Mouse (Mus musculus) CH12.LX (cell line): ENCODE results near the gene Gm44503.

Source experiments
- CHD1 ChIP-seq: IDR thresholded peaks from 2 replicates; pipeline ENCODE4 v1.6.1; 2012; ENCODE audit warnings: low read depth, low read length, improper control_type of control experiment, inconsistent platforms
- CTCF ChIP-seq, 2 experiments: IDR thresholded peaks in 1 of 2; conservative IDR thresholded peaks in 1 of 2; 2 replicates each; pipeline ENCODE4 v1.5.1; 2011 to 2012; ENCODE audit warnings: low read depth in 2 of 2, low read length in 2 of 2, improper control_type of control experiment in 1 of 2, inconsistent platforms in 1 of 2, mild to moderate bottlenecking in 1 of 2, moderate library complexity in 1 of 2
- ELF1 ChIP-seq: IDR thresholded peaks from 2 replicates; pipeline ENCODE4 v1.6.1; 2014; ENCODE audit warnings: low read depth, mild to moderate bottlenecking, inconsistent platforms, low read length, improper control_type of control experiment
- EP300 ChIP-seq: IDR thresholded peaks from 2 replicates; pipeline ENCODE4 v1.6.1; 2011; ENCODE audit warnings: low read length, improper control_type of control experiment
- HCFC1 ChIP-seq: IDR thresholded peaks from 2 replicates; pipeline ENCODE4 v1.6.1; 2012; ENCODE audit warnings: low read depth, mild to moderate bottlenecking, inconsistent platforms, low read length, improper control_type of control experiment
- IRF4 ChIP-seq: IDR thresholded peaks from 2 replicates; pipeline ENCODE4 v1.6.1; 2014; ENCODE audit warnings: low read depth, mild to moderate bottlenecking, inconsistent platforms, low read length, improper control_type of control experiment
- MAZ ChIP-seq: IDR thresholded peaks from 2 replicates; pipeline ENCODE4 v1.6.1; 2012; ENCODE audit warnings: low read depth, mild to moderate bottlenecking, inconsistent platforms, low read length, improper control_type of control experiment, moderate library complexity
- POLR2A ChIP-seq: IDR thresholded peaks from 2 replicates; pipeline ENCODE4 v1.6.1; 2011; ENCODE audit warnings: low read depth, mild to moderate bottlenecking, improper control_type of control experiment, low read length
- POLR2AphosphoS2 ChIP-seq: IDR thresholded peaks from 2 replicates; pipeline ENCODE4 v1.6.1; 2011; ENCODE audit warnings: low read depth, low read length, improper control_type of control experiment
- SIN3A ChIP-seq: IDR thresholded peaks from 2 replicates; pipeline ENCODE4 v1.6.1; 2012; ENCODE audit warnings: low read length, improper control_type of control experiment, inconsistent platforms
- UBTF ChIP-seq: IDR thresholded peaks from 2 replicates; pipeline ENCODE4 v1.6.1; 2012; ENCODE audit warnings: low read depth, mild to moderate bottlenecking, inconsistent platforms, low read length, improper control_type of control experiment, moderate library complexity
- ZNF384 ChIP-seq: IDR thresholded peaks from 2 replicates; pipeline ENCODE4 v1.6.1; 2012; ENCODE audit warnings: low read depth, low read length, improper control_type of control experiment, inconsistent platforms

- no peak for TF ChIP-seq UBTF
- no peak for TF ChIP-seq EP300
- TF ChIP-seq HCFC1, result no peak
- no peak for TF ChIP-seq POLR2A
- no peak for TF ChIP-seq CTCF (conservative IDR thresholded peaks at IDR 0.05 in 1 of 2, IDR thresholded peaks at IDR 0.05 in 1 of 2; ENCODE audit: low read depth in 2 of 2, low read length in 2 of 2)
- TF ChIP-seq POLR2AphosphoS2, result no peak
- TF ChIP-seq ELF1, result no peak
- no peak for TF ChIP-seq ZNF384
- no peak for TF ChIP-seq IRF4
- no peak for TF ChIP-seq CHD1
- TF ChIP-seq MAZ, result no peak
- no peak for TF ChIP-seq SIN3A
Measured at GRCm38 (mm10) chr9:73055441-73055911, 96.8 kb downstream of the Gm44503 start.
